Mouse (Mus musculus) ES-E14 (cell line): ENCODE measurements around the gene Pgm2. TPM values are rescaled to one million over a fixed set of nuclear protein-coding genes. Genes with fewer than 3 reads are reported as not detected.

Source experiments
- DNase-seq: peaks from one replicate; pipeline ENCODE4 v3.0.0-alpha.2; 2013; ENCODE audit warnings: low read depth, low spot score
- H3K27ac ChIP-seq: 2 replicates; pipeline ENCODE4 v1.5.1; 2012; ENCODE audit warnings: low read depth, mild to moderate bottlenecking, low read length, moderate library complexity, mixed read lengths; ENCODE audit not compliant: poor library complexity, insufficient read depth, severe bottlenecking
- H3K36me3 ChIP-seq: 2 replicates; pipeline ENCODE4 v1.6.1; 2012; ENCODE audit warnings: mild to moderate bottlenecking, low read length, moderate library complexity, mixed read lengths; ENCODE audit not compliant: control insufficient read depth, poor library complexity, insufficient read depth, severe bottlenecking
- H3K4me1 ChIP-seq, 2 experiments: fragments of 150-350 bp in 1 of 2; sonication (generic) in 1 of 2; 2 replicates each; pipeline ENCODE4 v1.6.1; 2012; ENCODE audit warnings: low read length in 2 of 2, mild to moderate bottlenecking in 1 of 2, mixed read lengths in 1 of 2; ENCODE audit not compliant: control insufficient read depth in 2 of 2, insufficient read depth in 2 of 2, poor library complexity in 1 of 2
- H3K4me3 ChIP-seq, 2 experiments: fragments of 150-350 bp in 1 of 2; sonication (generic) in 1 of 2; 2 replicates each; pipeline ENCODE4 v1.5.1; 2012; ENCODE audit warnings: low read length in 2 of 2, low read depth in 1 of 2, mild to moderate bottlenecking in 1 of 2, mixed read lengths in 1 of 2; ENCODE audit not compliant: insufficient read depth in 1 of 2, poor library complexity in 1 of 2, severe bottlenecking in 1 of 2
- H3K9ac ChIP-seq: 2 replicates; pipeline ENCODE4 v1.6.1; 2012; ENCODE audit warnings: low read depth, mild to moderate bottlenecking, low read length, mixed read lengths; ENCODE audit not compliant: poor library complexity, insufficient read depth, severe bottlenecking
- H3K9me3 ChIP-seq: fragments of 150-350 bp; sonication (generic); 2 replicates; pipeline ENCODE4 v1.6.1; 2012; ENCODE audit warnings: low read depth, mild to moderate bottlenecking, low read length; ENCODE audit not compliant: control insufficient read depth, insufficient read depth
- CHD2 ChIP-seq: IDR thresholded peaks from 2 replicates; pipeline ENCODE4 v1.6.1; 2014; ENCODE audit warnings: mild to moderate bottlenecking, low read depth, low read length, inconsistent platforms
- HCFC1 ChIP-seq: IDR thresholded peaks from 2 replicates; pipeline ENCODE4 v1.6.1; 2012; ENCODE audit warnings: low read length, inconsistent platforms, borderline replicate concordance; ENCODE audit not compliant: insufficient read depth
- MAFK ChIP-seq: IDR thresholded peaks from 2 replicates; pipeline ENCODE4 v1.6.1; 2014; ENCODE audit warnings: mild to moderate bottlenecking, low read depth, low read length, inconsistent platforms; ENCODE audit not compliant: insufficient read depth
- ZC3H11A ChIP-seq: IDR thresholded peaks from 2 replicates; pipeline ENCODE4 v1.6.1; 2012; ENCODE audit warnings: low read depth, mild to moderate bottlenecking, inconsistent platforms, low read length, borderline replicate concordance
- ZNF384 ChIP-seq: IDR thresholded peaks from 2 replicates; pipeline ENCODE4 v1.6.1; 2012; ENCODE audit warnings: low read depth, low read length, inconsistent platforms
- in situ Hi-C, 2 experiments: fragments of 600-800 bp; cut with MboI; formaldehyde crosslinking; loops; one replicate each; pipeline ENCODE4 v1.15.1; 2025; ENCODE audit warnings: low sequenced_read_pairs in 2 of 2, inconsistent platforms in 1 of 2; ENCODE audit not compliant: unreplicated experiment in 2 of 2
- total RNA-seq: library from RNA; depleted of rRNA; stranded (reverse); fragments of 300-350 nt; gene quantifications from 2 replicates; pipeline ENCODE4 v1.2.3, GENCODE M21; 2012

Gene Pgm2
- total RNA-seq, 1 experiment: 11.9 TPM

- Histone ChIP-seq H3K27ac (no peak overlapping the region), H3K4me3 (no peak overlapping the region), H3K36me3 (no peaks in the 10 kb centered on the region), H3K9ac (no peak overlapping the region), H3K9me3 (no peaks in the 10 kb centered on the region), H3K4me1 (no peaks in the 10 kb centered on the region)
- peak; percentile 77 for DNase-seq
- in situ Hi-C loops: loop anchor here in 1 of 2 experiments (10.0 kb wide), 1 partner anchor 165 kb away; no protein-coding TSS in a partner anchor
- TF ChIP-seq ZC3H11A (peak; percentile 100), ZNF384 (0 out of 2 replicates have a peak, but pooled peaks have one; percentile 10), HCFC1 (no peak)
Observed at GRCm38 (mm10) chr5:64070081-64070673, 22.6 kb upstream of the Pgm2 start.

GRCm38 (mm10) chr5:64070742-64071476 lies 21.8 kb upstream of the Pgm2 start:
- no peak for TF ChIP-seq HCFC1
- TF ChIP-seq ZNF384: no peak
- no peak for TF ChIP-seq ZC3H11A
- DNase-seq: no peak
- in situ Hi-C loops: loop anchor here in 1 of 2 experiments (10.0 kb wide), 1 partner anchor 166 kb away; no protein-coding TSS in a partner anchor
- Histone ChIP-seq H3K4me3 (no peak overlapping the region), H3K9ac (no peak overlapping the region), H3K27ac (no peak overlapping the region), H3K4me1 (no peaks in the 10 kb centered on the region), H3K9me3 (no peaks in the 10 kb centered on the region), H3K36me3 (no peaks in the 10 kb centered on the region)

GRCm38 (mm10) chr5:64074455-64074854 lies 18.3 kb upstream of the Pgm2 start:
- in situ Hi-C loops: loop anchor here in 1 of 2 experiments (10.0 kb wide), 1 partner anchor 170 kb away; no protein-coding TSS in a partner anchor
- Histone ChIP-seq H3K4me3 (no peak overlapping the region), H3K4me1 (no peaks in the 10 kb centered on the region), H3K27ac (no peak overlapping the region), H3K9me3 (no peaks in the 10 kb centered on the region), H3K36me3 (no peaks in the 10 kb centered on the region), H3K9ac (no peak overlapping the region)
- DNase-seq: no peak
- TF ChIP-seq MAFK: no peak

GRCm38 (mm10) chr5:64075506-64075905 lies 17.2 kb upstream of the Pgm2 start:
- no peak overlapping the region for H3K27ac ChIP-seq
- TF ChIP-seq ZNF384 (peak; percentile 71; the same call in 1 of the 2 replicates), CHD2 (no peak)
- no peaks in the 10 kb centered on the region for H3K9me3 ChIP-seq
- no peak overlapping the region for H3K4me3 ChIP-seq
- H3K36me3 ChIP-seq: no peaks in the 10 kb centered on the region
- H3K4me1 ChIP-seq: no peaks in the 10 kb centered on the region
- H3K9ac ChIP-seq: no peak overlapping the region
- DNase-seq: no peak
- in situ Hi-C loops: loop anchor here in 1 of 2 experiments (10.0 kb wide), 1 partner anchor 171 kb away; no protein-coding TSS in a partner anchor

GRCm38 (mm10) chr5:64077353-64077752 lies 15.4 kb upstream of the Pgm2 start:
- no peak overlapping the region for H3K4me3 ChIP-seq
- H3K27ac ChIP-seq: no peak overlapping the region
- H3K9me3 ChIP-seq: no peaks in the 10 kb centered on the region
- no peaks in the 10 kb centered on the region for H3K4me1 ChIP-seq
- DNase-seq: no peak
- TF ChIP-seq CHD2 (no peak), HCFC1 (no peak), MAFK (no peak), ZNF384 (no peak), ZC3H11A (no peak)
- in situ Hi-C loops: loop anchor here in 1 of 2 experiments (10.0 kb wide), 1 partner anchor 173 kb away; no protein-coding TSS in a partner anchor
- H3K36me3 ChIP-seq: no peaks in the 10 kb centered on the region
- H3K9ac ChIP-seq: no peak overlapping the region
